Mouse (Mus musculus) right cerebral cortex, postnatal 14 days (tissue): ENCODE results near the gene Slc6a3.

Source experiments
- DNase-seq: peaks from one replicate; pipeline ENCODE4 v3.0.0; 2022

The Slc6a3 gene

GRCm38 (mm10) chr13:73596276-73596675 lies 59.7 kb downstream of the Slc6a3 start:
- DNase-seq: no peak

GRCm38 (mm10) chr13:73600217-73600616 lies 63.7 kb downstream of the Slc6a3 start:
- DNase-seq: no peak

GRCm38 (mm10) chr13:73603046-73603445 lies 66.5 kb downstream of the Slc6a3 start:
- no peak for DNase-seq

- DNase-seq: peak; percentile 99
These were observed 67.1 kb downstream of the Slc6a3 start, which contains the start of gene Clptm1l for GRCm38 (mm10) chr13:73603522-73604155. Gene Clptm1l (plus strand): TSS chr13:73604006.

GRCm38 (mm10) chr13:73604156-73604957 lies 67.8 kb downstream of the Slc6a3 start:
- DNase-seq: no peak

GRCm38 (mm10) chr13:73618406-73618805 lies 81.9 kb downstream of the Slc6a3 start:
- no peak for DNase-seq

GRCm38 (mm10) chr13:73620637-73621036 lies 84.1 kb downstream of the Slc6a3 start:
- no peak for DNase-seq

GRCm38 (mm10) chr13:73626410-73626744 lies 89.8 kb downstream of the Slc6a3 start:
- DNase-seq: no peak

GRCm38 (mm10) chr13:73626745-73627549 lies 90.4 kb downstream of the Slc6a3 start, which contains the start of gene Tert:
Gene Tert (plus strand): TSS chr13:73626911.
- peak; percentile 51 for DNase-seq
